9 mouse cellular contexts compared by ENCODE assay signal in the genomic region with DNA sequence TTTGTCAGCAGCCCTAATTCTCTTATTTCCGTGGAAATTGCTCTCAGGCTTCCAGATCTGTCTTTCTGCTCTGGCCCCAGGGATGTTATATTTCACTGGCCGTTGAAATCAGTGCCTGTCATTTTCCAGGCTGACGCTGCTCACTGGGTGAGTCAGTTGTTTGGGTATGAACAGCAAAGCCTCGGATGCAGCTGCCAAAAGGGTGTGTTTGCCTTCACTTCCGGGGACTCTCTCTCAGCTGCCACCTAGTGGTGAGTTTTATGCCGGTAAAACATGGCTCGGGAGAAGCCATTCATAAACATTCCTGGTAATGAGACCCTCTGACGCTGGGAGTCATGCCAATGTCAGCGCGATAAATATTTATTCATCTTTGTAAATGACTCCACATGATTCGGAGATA.
A peak's percentile ranks its signal among the peaks of the same experiment; 100 is the strongest.
DNase-seq lines count a peak whose midpoint lies in the region; ATAC-seq lines count a peak whose summit lies in the region.
"Had no signal": no experiment of that assay in that cellular context is flagged by ENCODE, and none has a peak within 500 bp of the region (broad histone marks: within the 10 kb centered on the region; RNA-seq: fewer than 3 reads in every experiment).

No protein-coding gene starts in this region.

- DNase-seq in CD4-positive helper T cell, adult 2 months (ENCODE audit: low read depth, low spot score): peak; percentile 77
- peak; percentile 95 for DNase-seq in brain, adult 2 months (ENCODE audit: low read depth, low spot score)
- DNase-seq in fat pad, adult 2 months (ENCODE audit: extremely low read depth, low read depth, low spot score): peak; percentile 55
- peak; percentile 53 for DNase-seq in liver

- no peaks in the 10 kb centered on the region for H3K27me3 ChIP-seq in heart, embryonic 12.5 days (replicated peaks)
- H3K27me3 ChIP-seq in kidney, embryonic 16.5 days (ENCODE audit: insufficient read depth, low read length): no peaks in the 10 kb centered on the region
- no peaks in the 10 kb centered on the region for H3K27me3 ChIP-seq in stomach, embryonic 14.5 days (ENCODE audit: control insufficient read depth, insufficient read depth, low read length)

- no peaks in the 10 kb centered on the region for H3K36me3 ChIP-seq in heart, embryonic 12.5 days
- H3K36me3 ChIP-seq in kidney, embryonic 16.5 days (ENCODE audit: insufficient read depth, low read length): no peaks in the 10 kb centered on the region
- H3K36me3 ChIP-seq in stomach, embryonic 14.5 days (ENCODE audit: control insufficient read depth, insufficient read depth, low read length): no peaks in the 10 kb centered on the region

- no peak overlapping the region for H3K9ac ChIP-seq in heart, embryonic 12.5 days
- no peak overlapping the region for H3K9ac ChIP-seq in kidney, embryonic 16.5 days (replicated peaks; ENCODE audit: low read length)
- no peak overlapping the region for H3K9ac ChIP-seq in stomach, embryonic 14.5 days (replicated peaks; ENCODE audit: low read depth, low read length)

- 0 out of 2 replicates have a peak, but pooled peaks cover 5% of the 10 kb centered on the region for H3K4me1 ChIP-seq in heart, embryonic 12.5 days (replicated peaks)
- peaks cover 9% of the 10 kb centered on the region; the same call in 1 of the 2 replicates for H3K4me1 ChIP-seq in kidney, embryonic 16.5 days (ENCODE audit: insufficient read depth, low read length)
- no peaks in the 10 kb centered on the region for H3K4me1 ChIP-seq in stomach, embryonic 14.5 days (ENCODE audit: control insufficient read depth, insufficient read depth, low read length)

- H3K27ac ChIP-seq in heart, embryonic 12.5 days (ENCODE audit: poor library complexity, severe bottlenecking): no peak overlapping the region
- H3K27ac ChIP-seq in kidney, embryonic 16.5 days (ENCODE audit: low read length): no peak overlapping the region
- no peak overlapping the region for H3K27ac ChIP-seq in stomach, embryonic 14.5 days (ENCODE audit: low read length)

- 12% methylated on average over 11 of the region's 11 CpGs for WGBS in heart, embryonic 12.5 days
- WGBS in kidney, embryonic 16.5 days: 8% methylated on average over 11 of the region's 11 CpGs
- 2% methylated on average over 11 of the region's 11 CpGs for WGBS in stomach, embryonic 14.5 days

- H3K4me2 ChIP-seq in heart, embryonic 12.5 days: peak overlapping the region; percentile 57
- peak overlapping the region; percentile 40 for H3K4me2 ChIP-seq in kidney, embryonic 16.5 days (replicated peaks; ENCODE audit: low read depth, low read length)
- peak overlapping the region; percentile 30 for H3K4me2 ChIP-seq in stomach, embryonic 14.5 days (replicated peaks; ENCODE audit: low read depth, low read length)

- ATAC-seq in heart, embryonic 12.5 days (ENCODE audit: insufficient number of reproducible peaks, low FRiP score): no peak
- peak; percentile 75 for ATAC-seq in kidney, embryonic 16.5 days (ENCODE audit: low FRiP score, low TSS enrichment)
- ATAC-seq in monocyte, adult 5-6 weeks (replicated peaks; ENCODE audit: insufficient number of reproducible peaks, low FRiP score, low TSS enrichment, poor library complexity, severe bottlenecking): peak; percentile 83
- peak; percentile 74; the same call in 1 of the 2 replicates for ATAC-seq in stomach, embryonic 14.5 days (ENCODE audit: insufficient number of reproducible peaks, insufficient read depth, low FRiP score, low read depth)

- H3K9me3 ChIP-seq in heart, embryonic 12.5 days (replicated peaks): no peaks in the 10 kb centered on the region
- H3K9me3 ChIP-seq in kidney, embryonic 16.5 days (ENCODE audit: low read length): no peaks in the 10 kb centered on the region
- no peaks in the 10 kb centered on the region for H3K9me3 ChIP-seq in stomach, embryonic 14.5 days (ENCODE audit: control insufficient read depth, low read depth, low read length)

- H3K4me3 ChIP-seq in heart, embryonic 12.5 days: peak overlapping the region; percentile 14; the same call in 1 of the 2 replicates
- peak overlapping the region; percentile 12; the same call in 1 of the 2 replicates for H3K4me3 ChIP-seq in kidney, embryonic 16.5 days (ENCODE audit: low read length)
- H3K4me3 ChIP-seq in stomach, embryonic 14.5 days (ENCODE audit: low read depth, low read length): no peak overlapping the region
- H3K4me3 ChIP-seq: erythroblast, embryonic 14.5 days had no signal
